Mouse (Mus musculus) G1E (cell line): Measurements from ENCODE around the gene Fopnl.

Experiments used
- CTCF ChIP-seq: IDR thresholded peaks from 2 replicates; pipeline ENCODE4 v1.5.1; 2012; ENCODE audit warnings: low read depth, low read length, inconsistent platforms, mixed read lengths
- GATA1 ChIP-seq: IDR thresholded peaks from 2 replicates; pipeline ENCODE4 v1.6.1; 2012; ENCODE audit warnings: borderline replicate concordance, low read length, inconsistent platforms, mixed read lengths
- POLR2AphosphoS5 ChIP-seq: IDR thresholded peaks from 2 replicates; pipeline ENCODE4 v1.6.1; 2012; ENCODE audit warnings: low read depth, low read length, inconsistent platforms; ENCODE audit not compliant: insufficient replicate concordance

DNA sequence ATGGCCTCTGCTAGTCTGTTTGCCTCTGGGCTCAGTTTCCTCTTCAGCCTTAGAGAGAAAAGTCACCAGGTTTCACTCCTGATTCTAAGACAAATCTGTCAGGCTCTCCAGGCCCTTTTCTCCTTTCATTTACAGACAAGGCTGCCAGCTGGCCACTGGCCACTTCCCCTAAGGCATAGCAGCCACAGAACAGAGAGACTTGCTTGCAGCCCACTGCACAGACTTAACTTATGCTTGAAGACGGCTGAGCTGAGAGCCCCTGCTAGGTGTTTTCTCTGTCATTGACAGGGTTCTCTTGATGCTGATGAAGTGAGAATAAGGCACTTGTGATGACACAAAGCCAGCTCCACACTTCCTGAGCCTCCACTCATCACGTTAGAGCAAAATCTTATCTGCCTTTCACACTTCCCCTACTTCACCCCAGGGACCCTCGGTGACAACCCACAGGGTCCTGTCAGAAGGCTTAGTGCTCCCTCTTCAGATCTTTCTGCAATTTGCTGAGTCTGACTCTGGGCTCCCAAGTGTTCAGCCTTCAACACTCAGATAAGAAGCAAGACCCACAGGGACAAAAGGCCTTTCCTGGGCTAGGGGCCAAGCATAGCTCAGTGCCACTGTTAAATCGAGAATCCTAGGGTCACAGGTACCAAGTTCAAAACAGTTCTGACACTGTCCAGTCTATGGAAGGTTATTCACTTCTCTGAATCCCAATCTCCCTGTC, 51.8 kb downstream of the Fopnl start:
- no peak for TF ChIP-seq POLR2AphosphoS5
- no peak for TF ChIP-seq GATA1
- no peak for TF ChIP-seq CTCF
